Mouse (Mus musculus) urinary bladder, postnatal 36 days (tissue): ENCODE data around the gene Srrt.
A peak's percentile ranks its signal among the peaks of the same experiment; 100 is the strongest.

ENCODE experiments used
- DNase-seq, 2 experiments: peaks; one replicate each; pipeline ENCODE4 v3.0.0; 2022; ENCODE audit warnings: low spot score in 2 of 2, mixed read lengths in 1 of 2

Gene Srrt

DNA sequence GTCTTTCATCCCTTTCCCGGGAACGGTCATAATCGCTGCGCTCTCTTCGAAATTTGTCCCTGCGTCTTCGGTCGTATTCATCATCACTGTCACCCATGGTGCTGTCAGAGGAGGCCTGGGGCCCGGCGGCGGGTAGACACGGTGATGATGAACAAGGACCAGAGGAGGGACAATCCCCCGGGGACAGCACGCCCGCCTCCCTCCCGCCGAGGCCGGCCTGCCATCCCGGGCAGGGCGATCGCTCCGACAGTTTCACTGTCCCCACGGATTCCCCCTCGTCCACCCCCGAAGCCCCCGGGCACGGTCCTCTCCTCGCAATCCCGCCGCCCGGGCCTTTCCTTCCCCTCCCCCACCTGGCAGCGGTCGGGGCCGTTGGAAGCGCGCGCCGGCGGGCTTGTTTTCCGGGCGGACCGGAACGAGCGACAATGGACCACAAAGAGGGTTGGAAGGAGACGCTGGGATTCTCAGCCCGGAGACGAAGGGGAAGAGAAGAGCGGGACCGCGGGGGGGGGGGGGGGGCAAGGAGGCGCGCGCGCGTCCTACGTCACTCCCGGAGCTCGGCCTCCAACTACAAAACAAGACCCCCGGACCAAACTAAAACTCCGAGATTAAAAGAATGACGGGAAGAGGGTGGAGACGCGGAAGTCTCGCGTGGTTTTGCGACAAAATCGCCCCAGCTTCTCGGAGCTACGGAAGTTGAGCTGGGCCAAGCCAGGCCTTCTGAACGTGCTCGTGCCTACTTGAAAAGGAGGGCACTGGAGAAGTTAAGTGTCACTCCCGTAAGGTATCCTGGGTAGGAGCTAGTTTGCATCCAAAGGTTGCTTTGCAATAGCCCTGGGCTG lies at the start of gene Srrt:
Gene Srrt, minus strand, starts transcription at position 604 of the 842 bp plus-strand sequence.
- peak; percentile 88 to 90 for DNase-seq

DNA sequence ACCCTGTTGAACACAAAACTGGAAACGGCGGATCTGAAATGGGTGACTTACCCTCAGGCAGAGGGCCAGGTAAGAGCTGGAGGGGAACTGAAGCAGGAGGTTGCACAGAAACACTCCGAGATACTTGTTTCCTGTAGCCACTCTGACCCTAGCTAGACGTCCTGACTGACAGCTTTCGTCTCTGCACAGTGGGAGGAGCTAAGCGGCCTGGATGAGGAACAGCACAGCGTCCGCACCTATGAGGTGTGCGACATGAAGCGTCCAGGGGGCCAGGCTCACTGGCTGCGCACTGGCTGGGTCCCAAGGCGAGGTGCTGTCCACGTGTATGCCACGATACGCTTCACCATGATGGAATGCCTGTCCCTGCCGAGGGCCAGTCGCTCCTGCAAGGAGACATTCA lies 46.6 kb upstream of the Srrt start:
- no peak for DNase-seq

DNA sequence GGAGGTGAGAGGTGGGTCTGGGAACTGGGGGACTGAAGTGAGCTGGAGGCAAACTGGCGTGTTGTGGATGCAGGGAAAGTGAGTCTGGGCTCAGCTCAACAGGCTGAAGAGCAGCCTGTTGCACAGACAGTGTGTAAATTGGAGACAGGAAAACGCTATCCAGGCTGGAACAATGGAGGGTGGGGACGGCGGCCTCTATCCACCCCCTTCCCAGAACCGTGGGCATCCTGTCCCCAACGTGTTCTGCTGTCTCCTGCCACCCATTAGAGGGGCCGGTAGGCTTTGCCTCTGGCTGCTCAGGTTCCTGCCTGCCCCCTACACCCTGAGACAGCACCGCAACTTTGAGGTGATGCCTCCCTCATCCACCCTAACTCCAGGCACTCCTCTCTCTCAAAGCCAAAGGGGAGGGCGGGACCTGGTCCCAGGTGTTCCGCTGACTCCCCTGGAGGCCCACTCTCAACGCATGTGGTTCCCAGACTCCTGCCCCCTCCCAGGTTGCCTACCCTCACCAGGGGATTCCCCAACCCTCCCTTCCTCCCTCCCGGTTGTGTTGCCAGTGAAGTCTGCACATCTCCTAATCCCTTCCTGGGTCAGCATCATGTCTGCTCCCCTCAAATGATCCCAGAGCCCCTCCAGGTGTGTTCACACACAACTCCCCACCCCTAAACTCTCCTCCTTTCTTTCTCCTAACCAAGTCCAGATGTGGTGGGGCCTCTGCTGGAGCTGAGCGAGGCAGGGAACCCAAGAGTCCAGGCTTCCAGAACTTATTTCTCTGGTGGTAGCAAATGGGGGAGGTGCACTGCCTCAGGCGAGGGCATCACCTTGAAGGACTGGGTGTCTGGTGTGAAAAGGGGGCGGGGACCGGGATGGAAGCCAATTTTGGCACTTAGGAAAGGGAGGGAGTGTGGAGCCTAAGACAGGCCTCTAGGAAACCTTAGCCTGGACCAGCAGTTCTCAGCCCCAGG lies 44.8 kb upstream of the Srrt start:
- no peak for DNase-seq

DNA sequence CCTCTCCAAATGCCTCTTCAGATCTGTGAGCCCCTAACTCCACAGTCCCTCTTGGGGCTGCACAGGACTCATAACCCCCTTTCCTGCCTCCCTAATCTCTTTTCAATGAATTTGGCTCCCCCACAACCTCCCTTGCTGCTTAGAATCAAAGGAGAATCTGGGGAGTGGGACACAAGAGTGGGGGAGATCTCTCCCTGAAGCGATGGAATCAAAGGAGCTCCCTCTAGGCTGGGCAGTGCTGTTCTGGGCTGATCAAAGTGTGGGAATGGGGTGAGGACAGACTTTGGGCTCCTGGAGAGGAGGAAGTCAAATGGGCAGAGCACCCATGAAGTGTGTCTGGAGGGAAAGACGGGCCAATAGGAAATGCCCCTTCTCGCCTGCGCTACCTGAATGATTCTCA lies 43.9 kb upstream of the Srrt start:
- no peak for DNase-seq

DNA sequence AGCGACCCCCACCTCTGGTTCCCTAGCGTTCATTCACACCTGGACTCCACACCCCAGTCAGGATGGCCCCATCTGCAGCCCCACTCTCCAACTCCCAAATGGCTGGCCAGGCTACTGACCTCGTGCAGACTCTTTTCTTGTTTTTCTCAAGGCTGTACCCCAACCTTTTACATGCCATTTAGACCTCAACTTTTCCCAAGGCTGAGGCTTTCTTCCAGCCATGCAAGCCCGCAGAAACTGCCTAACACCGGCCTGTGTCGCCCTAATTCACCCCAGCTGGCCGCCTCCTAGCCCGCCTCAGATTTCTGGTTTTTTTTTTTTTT lies 43.5 kb upstream of the Srrt start:
- no peak for DNase-seq

DNA sequence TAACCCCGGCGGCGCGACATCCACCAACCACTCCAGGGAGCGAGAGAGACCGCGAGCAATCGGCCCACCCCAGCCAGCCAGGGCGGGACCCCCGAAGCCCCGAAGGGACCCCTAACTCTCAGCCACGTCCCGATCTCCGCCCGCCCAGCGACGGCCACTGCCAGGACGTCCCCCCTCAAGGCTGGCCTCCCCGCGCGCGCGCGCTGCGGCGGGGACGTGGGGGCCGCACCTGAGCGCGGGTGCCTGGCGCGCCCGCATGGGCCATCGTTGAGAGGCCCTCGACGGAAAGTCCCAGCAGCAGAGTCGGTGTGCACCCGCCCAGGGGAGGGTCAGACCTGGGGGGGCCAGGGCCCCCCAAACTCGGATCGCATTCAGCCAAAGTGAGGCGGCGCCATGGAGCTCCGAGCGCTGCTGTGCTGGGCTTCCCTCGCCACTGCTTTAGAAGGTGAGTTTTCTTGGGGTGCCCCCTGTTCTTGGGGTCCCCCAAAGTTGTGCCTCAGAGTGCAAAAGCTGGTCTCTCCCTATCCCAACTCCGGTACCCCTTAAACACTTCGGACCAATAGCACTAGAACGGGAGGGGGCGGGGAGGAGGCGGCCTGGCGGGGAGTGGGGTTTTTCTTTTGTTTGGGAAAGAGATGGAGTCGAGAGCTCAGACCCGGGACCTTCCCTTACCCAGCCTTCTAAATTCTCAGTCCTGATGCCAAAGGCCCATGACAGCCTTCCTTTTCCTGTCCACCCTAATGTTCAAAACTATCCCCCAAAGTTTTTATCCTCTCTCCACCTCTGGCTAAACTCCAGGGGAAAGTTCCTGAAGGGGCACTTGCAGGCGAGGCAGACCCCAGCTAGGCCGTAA lies 43.0 kb upstream of the Srrt start:
- no peak for DNase-seq

DNA sequence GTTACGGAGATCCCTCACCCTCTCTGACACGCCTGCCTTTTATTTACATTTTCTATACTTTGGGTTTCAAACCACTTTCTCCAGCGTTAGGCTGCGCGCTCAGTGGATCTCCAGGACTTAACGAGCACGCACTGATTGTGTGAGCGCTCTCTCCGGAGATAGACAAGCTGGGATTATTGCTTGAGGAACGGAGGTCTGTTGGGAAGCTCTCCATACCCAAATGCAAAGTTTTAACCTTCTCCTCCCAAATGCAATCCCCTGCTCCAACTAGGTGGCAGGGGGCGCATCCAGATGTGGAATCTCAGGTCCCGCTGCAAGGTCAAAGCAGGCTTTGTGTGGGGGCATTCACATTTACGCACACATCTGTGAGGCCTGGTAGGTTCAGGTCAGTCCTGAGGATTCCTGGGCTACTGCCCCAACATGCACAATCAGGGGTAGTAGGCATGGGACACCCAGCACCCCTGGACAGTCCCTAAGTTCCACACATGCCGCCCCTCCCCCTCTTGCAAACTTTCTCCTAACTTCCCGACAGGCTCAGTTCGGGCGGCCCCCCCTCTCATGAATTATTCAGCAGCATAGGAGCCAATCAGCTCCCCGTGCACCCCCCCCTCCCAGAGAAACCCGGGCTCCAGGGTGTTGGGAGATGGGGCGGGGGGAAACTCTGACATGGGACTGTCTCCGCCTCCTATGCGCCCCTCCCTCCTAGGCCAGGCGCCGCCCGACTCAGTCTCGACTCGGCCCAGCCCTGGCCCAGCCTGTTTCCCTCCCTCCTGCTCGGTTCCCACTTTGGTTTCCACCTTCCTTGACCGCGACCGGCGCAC lies 42.1 kb upstream of the Srrt start, which contains the start of gene Ephb4:
Gene Ephb4, plus strand, starts transcription at position 726 of the 821 bp plus-strand sequence.
- DNase-seq, result peak; percentile 84 to 94

GRCm38 (mm10) chr5:137348482-137349383 lies 41.3 kb upstream of the Srrt start:
- peak in 1 of 2 experiments; percentile 58 for DNase-seq

DNA sequence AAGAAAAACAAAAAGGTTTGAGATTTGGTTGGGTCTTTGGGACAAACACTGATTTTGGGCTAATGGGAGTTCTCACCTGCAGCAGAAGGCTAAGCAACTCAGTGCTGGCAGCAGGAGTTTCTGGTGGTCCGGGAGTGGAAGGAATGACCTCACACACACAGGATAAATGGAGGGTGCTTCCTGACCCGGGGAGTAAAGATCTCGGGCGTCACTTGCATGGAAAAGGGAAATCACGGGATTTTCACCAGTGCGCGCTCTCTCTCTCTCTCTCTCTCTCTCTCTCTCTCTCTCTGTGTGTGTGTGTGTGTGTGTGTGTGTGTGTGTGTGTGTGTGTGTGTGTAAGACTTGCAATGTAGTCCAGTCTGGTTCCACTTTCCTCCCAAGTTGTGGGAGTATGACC lies 40.4 kb upstream of the Srrt start:
- no peak for DNase-seq

- no peak for DNase-seq
Measured at GRCm38 (mm10) chr5:137346983-137347382, 39.5 kb upstream of the Srrt start.

GRCm38 (mm10) chr5:137346388-137346787 lies 38.9 kb upstream of the Srrt start:
- DNase-seq, result no peak

- DNase-seq, result no peak
Measured at GRCm38 (mm10) chr5:137345821-137346220, 38.3 kb upstream of the Srrt start.

DNA sequence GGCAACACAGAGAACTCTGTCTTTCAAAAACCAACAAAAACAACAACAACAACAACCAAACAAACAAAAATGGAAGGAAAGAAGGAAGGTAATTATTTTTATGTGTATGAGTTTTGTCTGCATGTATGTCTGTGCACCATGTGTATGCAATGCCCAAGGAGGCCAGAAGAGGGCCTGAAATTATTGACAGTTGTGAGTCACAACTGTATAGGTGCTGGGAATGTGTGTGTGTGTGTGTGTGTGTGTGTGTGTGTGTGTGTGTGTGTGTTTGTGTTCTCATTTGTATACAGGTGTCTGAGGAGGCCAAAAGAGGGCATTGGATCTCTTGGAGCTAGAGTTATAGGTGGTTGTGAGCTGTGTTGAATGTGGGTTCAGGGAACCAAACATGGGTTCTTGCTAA lies 36.4 kb upstream of the Srrt start:
- DNase-seq, result no peak

GRCm38 (mm10) chr5:137343412-137343811 lies 35.9 kb upstream of the Srrt start:
- DNase-seq, result no peak

DNA sequence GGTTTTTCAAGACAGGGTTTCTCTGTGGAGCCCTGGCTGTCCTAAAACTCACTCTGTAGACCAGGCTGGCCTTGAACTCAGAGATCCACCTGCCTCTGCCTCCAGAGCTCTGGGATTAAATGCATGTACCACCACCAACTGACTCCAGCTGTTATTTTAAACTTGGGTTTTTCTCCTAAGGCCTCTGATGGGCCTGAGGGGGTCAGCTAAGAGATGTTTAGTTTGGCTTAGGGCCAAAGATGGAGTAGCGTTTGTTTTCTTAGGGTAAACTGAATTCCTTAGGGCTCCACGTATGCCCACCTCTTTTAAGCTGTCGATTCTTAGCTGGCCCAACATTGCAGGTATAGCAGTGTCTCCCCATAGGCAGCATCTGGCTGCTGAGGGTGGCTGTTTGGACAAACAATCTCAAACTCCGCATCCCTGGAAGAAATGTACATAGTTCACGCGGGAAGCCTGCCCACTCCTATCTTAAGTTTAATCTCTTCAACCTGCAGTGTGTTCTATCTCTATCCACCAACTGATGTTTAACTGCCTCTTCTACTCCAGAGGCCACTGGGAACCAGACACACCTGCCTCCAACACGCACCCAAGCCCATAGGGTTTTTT lies 35.0 kb upstream of the Srrt start:
- no peak for DNase-seq

DNA sequence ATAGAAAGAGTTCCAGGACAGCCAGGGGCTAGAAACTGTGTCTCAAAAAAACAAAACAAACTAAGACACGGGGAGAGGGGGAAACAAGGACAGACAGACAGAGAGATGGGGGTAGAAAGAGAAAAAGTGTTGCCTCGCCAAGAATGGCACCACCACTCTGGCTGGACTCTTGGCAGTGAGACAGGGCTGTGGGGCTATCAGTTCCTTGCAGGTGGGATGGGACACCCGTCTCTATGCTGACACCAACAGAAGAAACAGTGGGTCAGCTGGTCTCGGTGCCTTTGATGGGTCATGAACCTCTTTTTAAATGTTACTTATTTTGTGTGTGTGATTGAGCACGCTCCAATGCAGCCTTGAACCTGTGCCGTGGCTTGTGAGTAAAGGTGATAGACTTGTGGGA lies 32.7 kb upstream of the Srrt start:
- DNase-seq, result no peak

DNA sequence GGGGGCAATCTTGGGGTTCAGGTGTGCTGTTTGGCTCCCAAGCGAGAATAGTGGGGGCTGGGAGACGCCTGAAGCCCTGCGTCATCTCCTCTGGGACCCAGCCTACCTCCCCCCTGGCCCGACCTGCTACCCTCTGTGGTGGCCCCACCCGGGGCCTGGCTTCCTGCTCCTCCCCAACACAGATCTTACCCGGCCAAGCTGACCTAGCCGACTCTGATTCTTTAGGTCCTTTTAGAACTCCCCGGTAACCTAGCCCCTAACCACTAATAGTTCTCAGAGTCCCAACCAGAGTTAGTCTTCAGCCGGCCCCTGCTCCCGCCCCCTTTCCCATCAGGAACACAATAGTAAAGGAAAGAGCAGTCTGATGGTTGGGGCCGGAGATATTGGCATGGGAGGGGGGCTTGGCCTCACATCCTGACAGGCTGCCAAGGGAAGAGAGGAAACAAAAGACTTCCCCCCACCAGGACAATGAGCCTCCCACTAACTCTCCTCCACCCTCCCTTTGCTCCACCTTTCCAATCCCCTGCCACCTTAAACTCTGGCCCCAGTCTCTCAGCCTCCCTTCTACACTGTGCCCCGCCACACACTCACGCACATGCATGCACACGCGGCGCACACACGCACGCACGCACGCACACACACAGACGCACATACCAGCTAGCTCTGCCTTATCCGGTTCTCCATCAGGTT lies 32.0 kb upstream of the Srrt start:
- peak in 1 of 2 experiments; percentile 45 for DNase-seq

GRCm38 (mm10) chr5:137338663-137339289 lies 31.3 kb upstream of the Srrt start:
- DNase-seq, result no peak
